ENCODE assay signal across 8 mouse cellular contexts in the genomic region with DNA sequence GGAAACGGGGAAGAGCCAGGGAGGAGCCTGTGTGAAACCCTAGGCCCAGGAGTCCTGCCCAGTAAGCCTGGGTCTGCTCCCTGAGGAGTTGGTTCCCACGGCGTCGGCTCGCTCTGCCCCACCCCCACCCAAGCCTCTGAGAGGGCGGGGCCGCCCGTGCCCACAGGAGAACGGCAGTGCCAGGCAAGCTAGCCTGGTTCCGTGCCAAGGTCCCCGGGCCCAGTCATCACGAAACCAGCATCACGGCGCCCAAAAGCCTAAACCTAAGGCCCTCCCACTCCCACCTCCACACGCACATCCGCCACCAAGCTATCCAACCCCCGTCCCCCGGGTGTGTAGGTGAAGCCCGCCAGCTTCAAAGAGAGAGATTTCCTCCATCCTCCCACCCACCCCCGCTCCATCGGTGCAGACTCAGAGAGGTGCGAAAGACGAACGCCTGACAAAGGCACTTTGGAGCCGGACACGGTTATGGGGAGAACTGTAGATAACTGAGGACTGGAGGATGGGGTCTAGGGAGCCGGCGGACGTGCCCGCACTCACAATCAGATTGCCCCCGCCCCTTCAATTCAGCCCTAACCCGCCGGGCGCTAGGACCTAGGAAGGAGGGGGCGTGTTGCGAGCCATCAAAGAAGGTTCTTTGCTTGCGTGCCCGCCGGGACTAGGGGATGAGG. TPM values are rescaled to one million over a fixed set of nuclear protein-coding genes. Genes with fewer than 3 reads are reported as not detected.
DNase-seq lines count a peak whose midpoint lies in the region; ATAC-seq lines count a peak whose summit lies in the region.

No protein-coding gene starts in this region.

- intact Hi-C loops in gastrocnemius, postnatal 14 days (cut with DNase I; ENCODE audit: low total_unique reads) = no loop called here
- intact Hi-C loops in left cerebral cortex, postnatal 10 days (cut with DNase I) = no loop called here

- DNase-seq in adrenal gland, adult (ENCODE audit: inconsistent age in 2 of 2, low spot score in 1 of 2) = peak; percentile 88 to 96
- peak; percentile 97 for DNase-seq in embryo, embryonic 10.5 days (ENCODE audit: low spot score)
- peak; percentile 41 for DNase-seq in gastrocnemius, postnatal 14 days
- DNase-seq in intestine, embryonic 14.5 days (ENCODE audit: low spot score) = peak; percentile 92
- DNase-seq in left cerebral cortex, postnatal 10 days (ENCODE audit: extremely low spot score in 1 of 2, low spot score in 2 of 2) = peak; percentile 82 to 89
- DNase-seq in right cerebral cortex, postnatal 14 days = peak; percentile 84
- DNase-seq in urinary bladder, postnatal 25 days (ENCODE audit: low spot score) = peak; percentile 65

- H3K4me3 ChIP-seq in intestine, embryonic 14.5 days (ENCODE audit: low read depth, low read length) = peak overlapping the region; percentile 63

- H3K36me3 ChIP-seq in intestine, embryonic 14.5 days (ENCODE audit: control insufficient read depth, insufficient read depth, low read length) = no peaks in the 10 kb centered on the region

- 1% methylated on average over 39 of the region's 39 CpGs for WGBS in intestine, embryonic 14.5 days

- no peaks in the 10 kb centered on the region for H3K9me3 ChIP-seq in intestine, embryonic 14.5 days (ENCODE audit: control insufficient read depth, low read length)

- peak overlapping the region; percentile 81 for H3K27ac ChIP-seq in intestine, embryonic 14.5 days (ENCODE audit: low read depth)

- no peaks in the 10 kb centered on the region for H3K27me3 ChIP-seq in intestine, embryonic 14.5 days (replicated peaks; ENCODE audit: control insufficient read depth, insufficient read depth, low read length)

- ATAC-seq in intestine, embryonic 14.5 days (replicated peaks; ENCODE audit: low FRiP score, low TSS enrichment, low read depth) = peak; percentile 78
- peak; percentile 18; the same call in 1 of the 2 replicates for ATAC-seq in megakaryocyte progenitor cell, adult 5-6 weeks (replicated peaks; ENCODE audit: poor library complexity)

- peaks cover 17% of the 10 kb centered on the region for H3K4me1 ChIP-seq in intestine, embryonic 14.5 days (replicated peaks; ENCODE audit: control insufficient read depth, insufficient read depth, low read length)

- H3K4me2 ChIP-seq in intestine, embryonic 14.5 days (ENCODE audit: low read length) = peak overlapping the region; percentile 93

- peak overlapping the region; percentile 49 for H3K9ac ChIP-seq in intestine, embryonic 14.5 days (ENCODE audit: low read length)

RNA-seq across cellular contexts. Expression of a gene that starts 1.1 kb away (rescaled TPM):
- 1 to 10 TPM in 1 of 2 experiments, under 1 TPM in 1; 0.92 to 1.6 TPM for total RNA-seq in gastrocnemius, postnatal 14 days (2021)
- 7.0 TPM in 2 replicates for polyA plus RNA-seq in intestine, embryonic 14.5 days (2014; fragmentation: Nextera tagmentation; extraction: Ambion mirVana)
- total RNA-seq in left cerebral cortex, postnatal 10 days (2021) = 100 to 1,000 TPM; 103 to 107 TPM
- 0.22 and 0.24 TPM in 2 replicates for total RNA-seq in megakaryocyte progenitor cell, adult 5-6 weeks (2015)
- total RNA-seq in megakaryocyte progenitor cell, adult 5-6 weeks (2017) = 0.08 and 0.71 TPM in 2 replicates

RNA-seq across cellular contexts. Expression of a gene that starts 13.9 kb away (rescaled TPM):
- total RNA-seq in gastrocnemius, postnatal 14 days (2021) = not detected
- polyA plus RNA-seq in intestine, embryonic 14.5 days (2014; fragmentation: Nextera tagmentation; extraction: Ambion mirVana) = 2.0 TPM in 1 of 2 replicates, not detected in the other
- total RNA-seq in left cerebral cortex, postnatal 10 days (2021) = not detected
- total RNA-seq in megakaryocyte progenitor cell, adult 5-6 weeks (2015) = not detected in 2 replicates
- not detected in 2 replicates for total RNA-seq in megakaryocyte progenitor cell, adult 5-6 weeks (2017)

RNA-seq across cellular contexts. Expression of a gene that starts 20.4 kb away (rescaled TPM):
- total RNA-seq in gastrocnemius, postnatal 14 days (2021) = not detected
- polyA plus RNA-seq in intestine, embryonic 14.5 days (2014; fragmentation: Nextera tagmentation; extraction: Ambion mirVana) = 41.5 TPM in 1 of 2 replicates, not detected in the other
- total RNA-seq in left cerebral cortex, postnatal 10 days (2021) = not detected
- total RNA-seq in megakaryocyte progenitor cell, adult 5-6 weeks (2015) = not detected in 2 replicates
- not detected in 2 replicates for total RNA-seq in megakaryocyte progenitor cell, adult 5-6 weeks (2017)

RNA-seq across cellular contexts. Expression of a gene that starts 45.9 kb away (rescaled TPM):
- total RNA-seq in gastrocnemius, postnatal 14 days (2021) = 10 to 100 TPM; 20.2 to 28.6 TPM
- 0.31 and 0.51 TPM in 2 replicates for polyA plus RNA-seq in intestine, embryonic 14.5 days (2014; fragmentation: Nextera tagmentation; extraction: Ambion mirVana)
- total RNA-seq in left cerebral cortex, postnatal 10 days (2021) = not detected
- 0.66 and 1.3 TPM in 2 replicates for total RNA-seq in megakaryocyte progenitor cell, adult 5-6 weeks (2015)
- 0.71 and 1.1 TPM in 2 replicates for total RNA-seq in megakaryocyte progenitor cell, adult 5-6 weeks (2017)

RNA-seq across cellular contexts. Expression of a gene that starts 58.1 kb away (rescaled TPM):
- total RNA-seq in gastrocnemius, postnatal 14 days (2021) = not detected
- 1.7 and 3.4 TPM in 2 replicates for polyA plus RNA-seq in intestine, embryonic 14.5 days (2014; fragmentation: Nextera tagmentation; extraction: Ambion mirVana)
- under 1 TPM in 1 of 2 experiments, not detected in 1; 0.20 TPM for total RNA-seq in left cerebral cortex, postnatal 10 days (2021)
- 0.29 and 0.39 TPM in 2 replicates for total RNA-seq in megakaryocyte progenitor cell, adult 5-6 weeks (2015)
- total RNA-seq in megakaryocyte progenitor cell, adult 5-6 weeks (2017) = 0.20 TPM in 1 of 2 replicates, not detected in the other

Comparison
In these comparisons a context has a peak if more than half of its experiments do, and no peak if none do; other contexts are left out.
1. Peak in every context shown above with its lines: DNase-seq, ATAC-seq, H3K4me3 ChIP-seq and H3K27ac ChIP-seq.
2. DNase-seq: peak in every context shown above with its lines; median percentile 97 in embryo, embryonic 10.5 days; 92 in adrenal gland, adult; 92 in intestine, embryonic 14.5 days; 86 in left cerebral cortex, postnatal 10 days; 84 in right cerebral cortex, postnatal 14 days; 65 in urinary bladder, postnatal 25 days; 41 in gastrocnemius, postnatal 14 days.
3. RNA of a gene that starts 1.1 kb away (total RNA-seq): 103 to 107 TPM in left cerebral cortex, postnatal 10 days; 0.92 to 1.6 TPM in gastrocnemius, postnatal 14 days and 0.08 to 0.71 TPM in megakaryocyte progenitor cell, adult 5-6 weeks; every median in the first group is over 10 times any median in the second.